Mouse (Mus musculus) adrenal gland, adult 2 months (tissue): ENCODE measurements around the gene Gm20388. TPM values are rescaled to one million over a fixed set of nuclear protein-coding genes. Genes with fewer than 3 reads are reported as not detected.
A peak's percentile ranks its signal among the peaks of the same experiment; 100 is the strongest.

ENCODE experiments used
- DNase-seq: peaks from one replicate; pipeline ENCODE4 v3.0.0; 2021
- polyA plus RNA-seq: library from polyadenylated mRNA; depleted of rRNA; stranded (reverse); fragments of >200 nt; gene quantifications from 2 replicates; pipeline ENCODE4 v1.2.3, GENCODE M21; 2012
- total RNA-seq, 2 experiments: library from RNA; stranded (reverse); gene quantifications; 2 replicates each; pipeline ENCODE4 v1.2.3; 2021

The Gm20388 gene
- total and polyA plus RNA-seq, 3 experiments = 5.9 to 50.1 (median 9.9) TPM

DNA sequence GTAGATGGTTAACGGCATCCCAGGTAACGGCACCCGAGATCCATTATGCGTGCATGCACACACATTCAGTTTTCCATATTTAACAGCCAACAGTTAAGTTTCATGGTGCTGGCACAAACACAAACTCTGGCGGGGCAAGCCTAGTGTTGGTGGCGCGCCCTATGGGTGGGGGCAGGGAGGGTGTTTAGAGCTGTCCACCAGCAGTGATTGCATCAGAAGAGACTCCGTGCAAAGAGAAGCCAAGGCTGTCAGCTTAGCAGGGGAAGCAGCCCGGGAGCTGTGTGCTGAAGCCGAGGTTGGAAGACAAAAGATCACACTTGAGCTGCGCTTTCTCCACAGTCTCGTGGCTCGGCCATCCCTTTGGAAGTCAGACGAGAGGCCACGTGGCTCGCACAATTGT lies 2178.0 kb downstream of the Gm20388 start:
- no peak for DNase-seq

DNA sequence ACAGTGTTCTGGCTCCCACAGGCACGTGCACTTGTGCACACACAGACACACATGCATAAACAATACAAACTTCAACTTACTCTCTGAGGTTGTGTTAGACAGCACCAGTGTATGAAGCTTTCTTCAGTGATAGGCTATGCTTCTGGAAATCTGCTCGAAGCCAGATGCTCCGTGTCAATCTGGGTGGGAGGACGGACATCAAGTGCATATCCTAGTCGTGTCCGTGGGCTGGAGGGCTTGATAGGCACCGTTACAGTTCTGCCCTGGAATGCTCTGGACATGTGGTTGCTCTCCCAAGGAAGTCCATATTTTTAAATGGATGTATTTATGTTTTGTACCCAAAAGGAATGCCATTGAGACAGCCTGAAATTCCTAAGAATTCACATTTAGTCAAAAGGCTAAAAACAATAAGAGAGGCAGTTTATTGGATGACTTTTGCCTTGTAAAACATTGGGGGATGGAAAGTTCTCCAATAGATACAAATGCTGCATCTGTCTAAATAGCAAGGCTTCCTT lies 2178.6 kb downstream of the Gm20388 start:
- DNase-seq = no peak

DNA sequence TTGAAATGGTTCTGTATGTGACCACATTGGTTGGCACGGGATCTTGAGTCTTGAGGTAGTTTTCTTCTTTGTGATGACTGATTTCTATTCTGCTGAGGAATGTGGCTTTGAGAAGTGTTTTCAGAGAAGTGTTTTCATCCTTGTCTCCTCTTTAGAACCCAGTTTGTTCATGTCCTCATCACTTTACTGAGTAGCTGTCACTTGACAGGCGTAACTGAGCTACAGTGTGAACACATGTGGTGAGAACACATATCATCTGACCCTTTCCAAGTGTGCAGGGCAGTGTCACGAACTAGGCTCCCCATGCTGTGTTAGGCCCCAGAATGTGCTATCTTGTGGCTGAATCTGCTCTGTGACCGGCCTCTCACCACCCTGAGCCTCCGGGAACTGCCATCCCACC lies 2181.8 kb downstream of the Gm20388 start:
- DNase-seq = no peak

DNA sequence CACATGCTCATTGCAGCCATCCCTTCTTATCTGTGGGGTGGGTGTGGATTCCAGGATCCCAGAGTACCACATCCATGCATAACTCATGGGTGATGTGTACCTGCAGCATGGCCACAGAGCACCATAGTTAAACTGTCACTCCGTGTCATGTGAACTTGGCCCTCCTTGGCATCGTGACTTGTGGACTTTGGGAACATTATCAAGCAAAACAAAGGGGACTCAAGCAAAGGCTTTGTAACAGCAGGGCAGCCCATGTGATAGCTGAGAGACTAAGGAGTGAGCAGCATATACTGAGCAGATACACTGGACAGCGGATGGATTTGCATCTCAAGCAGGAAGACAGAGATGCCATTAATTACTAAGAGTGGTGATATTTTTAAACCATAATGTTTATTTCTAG lies 2188.1 kb downstream of the Gm20388 start:
- no peak for DNase-seq

DNA sequence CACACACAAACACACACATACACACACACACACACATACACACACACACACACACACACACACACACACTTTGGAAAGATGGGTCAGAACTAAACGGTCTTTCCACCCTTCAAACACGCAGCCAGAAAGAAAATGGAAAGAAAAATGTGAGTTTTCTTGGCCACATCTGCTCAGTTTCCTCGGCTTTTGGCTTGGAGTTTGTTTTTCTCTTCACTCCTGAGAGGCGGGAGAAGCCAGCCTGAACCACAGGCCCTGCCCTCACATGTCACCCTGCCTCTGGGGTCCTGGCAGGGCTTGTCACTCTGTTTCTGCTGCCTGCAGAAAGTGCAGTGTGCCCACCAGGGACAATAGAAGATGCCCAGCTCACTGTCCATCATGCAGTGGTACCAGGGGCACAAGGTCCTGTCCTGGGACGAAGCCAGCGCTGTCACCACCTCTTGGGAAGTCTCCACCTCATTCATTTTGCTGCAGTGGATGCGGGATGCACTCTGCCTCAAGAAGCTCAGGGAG lies 2189.1 kb downstream of the Gm20388 start:
- no peak for DNase-seq

DNA sequence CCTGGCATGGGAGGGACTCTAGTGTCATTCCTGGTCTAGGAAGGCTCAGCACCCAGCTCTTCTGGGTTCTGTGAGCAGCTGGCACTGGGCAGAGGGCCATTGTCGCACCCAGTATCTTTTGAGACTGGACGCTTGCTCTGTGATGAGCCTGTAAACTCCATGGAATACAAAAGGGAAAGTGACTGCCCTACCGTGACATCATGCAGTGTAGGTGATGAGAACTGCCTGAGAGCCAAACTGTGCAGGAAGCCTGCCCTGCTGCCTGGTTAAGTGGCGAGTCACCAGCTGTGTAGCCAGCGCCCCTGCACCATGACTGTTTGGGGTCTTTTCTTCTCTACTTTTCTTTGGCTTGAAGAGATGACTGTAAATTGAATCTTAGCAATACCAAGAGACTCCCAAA lies 2191.2 kb downstream of the Gm20388 start:
- DNase-seq = no peak

DNA sequence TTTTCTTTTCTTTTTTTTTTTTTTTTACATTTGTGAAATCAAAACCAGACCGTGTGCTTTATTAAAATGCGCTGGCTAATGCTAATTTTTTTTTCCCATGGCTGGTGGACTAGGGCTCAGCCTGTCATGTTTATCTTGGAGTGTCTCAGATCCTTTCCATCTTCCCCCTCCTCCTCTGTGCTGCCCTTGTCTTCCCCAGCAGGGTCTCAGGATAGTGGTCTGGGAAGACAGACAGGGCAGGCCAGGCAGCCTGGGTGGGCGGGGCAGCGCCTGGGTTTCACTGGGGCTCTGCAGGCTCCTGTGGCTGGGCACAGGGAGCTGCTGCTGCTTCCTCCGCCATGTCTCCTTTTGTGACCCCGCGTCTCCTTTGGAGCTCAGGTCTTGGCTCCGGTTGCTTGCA lies 2191.6 kb downstream of the Gm20388 start:
- DNase-seq = no peak

DNA sequence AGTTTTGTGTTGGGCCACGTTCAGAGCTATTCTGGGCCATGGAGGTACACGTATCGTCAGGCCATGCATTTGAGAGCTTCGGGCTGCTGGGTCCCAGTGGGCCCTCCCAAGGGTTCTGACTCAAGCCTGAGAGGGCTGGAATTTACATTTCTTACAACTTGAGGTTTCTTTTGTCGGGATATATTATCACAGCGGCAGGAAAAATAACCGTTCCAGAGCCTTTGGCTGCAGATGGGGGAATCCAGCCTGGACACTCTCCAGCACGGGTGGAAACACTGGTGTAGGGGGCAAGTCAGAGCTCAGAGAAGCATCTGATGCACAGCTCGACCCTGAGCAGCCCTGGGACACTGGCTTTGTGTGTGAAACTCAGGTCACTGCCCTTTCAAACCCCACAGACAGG lies 2192.6 kb downstream of the Gm20388 start:
- no peak for DNase-seq

DNA sequence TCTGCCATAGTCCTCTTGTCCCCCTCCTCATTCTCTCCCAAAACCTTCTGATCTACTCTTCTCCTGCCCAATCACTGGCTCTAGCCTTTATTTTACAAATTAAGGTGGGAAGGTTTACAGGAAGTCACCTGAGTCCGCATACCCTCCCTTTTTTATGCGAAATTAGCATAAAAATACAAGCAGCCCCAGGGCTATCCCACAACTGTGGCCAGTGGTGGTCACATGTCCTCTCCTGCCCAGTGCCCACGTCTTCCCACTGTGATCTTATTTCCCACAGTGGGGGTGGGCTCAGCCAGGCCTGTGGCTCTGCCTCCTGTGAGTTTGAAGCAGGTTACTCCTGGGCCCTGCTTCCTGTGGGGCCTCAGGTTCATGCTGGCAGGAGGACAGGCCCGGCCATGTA lies 2194.0 kb downstream of the Gm20388 start:
- DNase-seq = no peak

DNA sequence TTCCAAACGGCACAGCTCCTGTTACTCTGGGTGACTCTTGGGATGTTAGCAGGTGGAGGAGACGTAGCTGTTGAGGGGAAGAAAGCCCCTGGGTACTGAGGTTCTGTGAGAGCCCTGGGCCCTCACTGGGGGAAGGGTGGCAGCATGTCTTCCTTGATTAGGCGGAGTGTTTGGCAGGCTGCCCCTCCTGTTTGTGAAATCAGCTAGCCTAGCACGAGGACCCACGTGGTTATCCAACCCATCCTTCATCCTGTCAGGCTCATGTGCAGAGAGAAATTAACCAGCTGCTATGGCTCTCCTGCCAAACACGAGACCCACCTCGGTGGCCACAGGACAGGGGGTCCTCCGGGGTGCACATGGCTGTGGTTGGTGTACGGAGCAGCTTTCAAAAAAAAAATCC lies 2195.6 kb downstream of the Gm20388 start:
- peak; percentile 86 for DNase-seq

DNA sequence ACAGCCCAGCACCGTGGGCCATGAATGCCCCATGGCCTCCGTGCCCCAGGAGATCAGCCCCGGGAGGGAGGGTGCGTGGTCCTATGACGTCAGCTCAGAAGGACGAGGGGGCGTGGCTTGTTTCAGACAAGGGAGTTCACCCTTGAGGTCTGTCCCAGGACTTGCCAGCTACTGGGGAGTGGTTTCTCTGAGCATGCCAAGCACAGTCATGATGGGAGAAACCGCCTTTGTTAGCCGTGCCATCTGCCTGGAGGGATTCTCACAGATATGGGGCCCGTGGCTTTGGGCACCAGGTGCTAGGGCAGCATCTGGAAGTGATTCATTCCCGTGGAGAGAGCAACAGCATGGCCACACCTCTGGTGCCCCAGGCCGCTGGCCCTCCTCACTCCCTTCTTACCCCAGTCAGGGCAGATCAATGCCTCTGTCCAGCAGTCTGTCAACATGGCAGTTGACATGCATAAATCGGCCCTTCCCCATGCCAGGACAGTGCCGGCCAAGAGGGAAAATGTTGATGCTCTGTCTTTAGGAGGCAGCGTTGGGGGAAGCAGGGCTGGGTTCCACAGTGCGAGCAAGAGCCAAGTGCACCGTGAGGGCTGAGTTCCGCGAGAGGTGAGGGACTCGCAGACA lies 2199.7 kb downstream of the Gm20388 start:
- no peak for DNase-seq

DNA sequence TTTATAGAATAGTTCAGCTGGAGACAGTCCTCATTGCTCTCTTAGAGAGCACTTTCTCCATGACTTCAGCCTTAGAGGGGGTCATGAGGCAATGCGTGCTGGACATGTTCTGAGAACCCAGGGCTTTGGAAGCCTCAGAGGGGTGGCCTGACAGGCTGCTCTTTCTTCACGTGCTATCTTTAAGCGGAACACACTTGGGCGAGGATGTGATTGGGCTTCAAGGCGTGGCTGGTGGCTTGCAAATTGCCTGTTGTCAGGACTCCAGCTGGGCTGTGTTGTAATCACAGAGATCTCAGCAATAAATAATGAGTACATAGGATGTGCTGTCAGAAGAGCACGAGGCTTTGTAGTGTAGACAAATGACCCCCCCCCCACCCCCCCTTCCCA lies 2200.2 kb downstream of the Gm20388 start:
- DNase-seq = peak; percentile 31

DNA sequence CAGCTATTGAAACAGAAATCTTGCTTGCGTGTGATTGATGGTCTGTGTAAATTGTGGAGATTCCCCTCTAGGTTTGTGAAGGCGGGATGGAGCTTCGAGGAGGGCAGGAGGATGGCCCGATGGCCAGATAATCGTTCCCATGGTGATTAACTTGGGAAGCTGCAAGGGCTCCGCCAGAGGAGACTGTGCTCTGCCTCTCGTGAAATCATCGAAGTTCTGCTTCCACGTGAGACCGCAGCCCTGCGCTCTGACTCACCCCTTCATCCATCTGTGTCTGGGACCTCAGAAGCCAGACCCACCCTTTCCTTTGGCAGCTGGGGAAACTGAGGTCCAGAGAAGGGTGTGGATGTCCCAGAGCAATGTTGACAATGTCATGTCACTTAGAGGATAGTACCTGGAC lies 2201.1 kb downstream of the Gm20388 start:
- no peak for DNase-seq

DNA sequence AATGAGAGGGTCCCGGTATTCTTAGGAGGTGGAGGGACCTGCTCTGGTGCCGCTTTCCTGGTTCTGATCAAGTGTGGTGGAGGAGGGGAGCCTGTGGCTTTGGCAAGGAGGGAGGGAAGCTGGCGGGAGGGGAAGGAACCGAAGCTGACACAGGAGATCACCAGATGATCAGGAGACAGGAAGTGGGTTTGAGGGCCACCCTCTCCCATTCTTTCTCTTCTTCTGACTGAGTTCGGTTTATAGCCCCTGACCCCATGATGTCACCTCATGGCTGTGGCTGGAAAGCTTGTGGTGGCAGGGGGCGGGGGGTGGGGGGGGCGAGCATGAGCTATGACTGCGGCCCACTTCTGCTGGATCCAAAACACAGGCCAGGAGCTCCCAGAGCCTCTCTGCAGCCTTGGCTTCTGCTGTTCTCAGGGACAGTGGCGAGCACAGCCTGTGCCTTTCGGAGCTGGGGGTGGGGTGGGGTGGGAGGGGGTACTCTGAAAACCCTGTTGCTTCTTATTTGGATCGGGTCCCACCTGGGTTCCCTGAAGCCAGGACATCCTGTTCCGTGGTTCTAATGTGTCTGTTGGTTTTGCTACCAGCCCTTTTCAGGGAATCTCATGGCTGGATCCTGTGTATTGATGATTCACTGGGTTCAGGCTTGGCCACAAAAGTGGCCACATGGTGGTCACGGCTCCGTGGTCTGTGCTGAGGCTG lies 2201.8 kb downstream of the Gm20388 start:
- DNase-seq = peak; percentile 19

DNA sequence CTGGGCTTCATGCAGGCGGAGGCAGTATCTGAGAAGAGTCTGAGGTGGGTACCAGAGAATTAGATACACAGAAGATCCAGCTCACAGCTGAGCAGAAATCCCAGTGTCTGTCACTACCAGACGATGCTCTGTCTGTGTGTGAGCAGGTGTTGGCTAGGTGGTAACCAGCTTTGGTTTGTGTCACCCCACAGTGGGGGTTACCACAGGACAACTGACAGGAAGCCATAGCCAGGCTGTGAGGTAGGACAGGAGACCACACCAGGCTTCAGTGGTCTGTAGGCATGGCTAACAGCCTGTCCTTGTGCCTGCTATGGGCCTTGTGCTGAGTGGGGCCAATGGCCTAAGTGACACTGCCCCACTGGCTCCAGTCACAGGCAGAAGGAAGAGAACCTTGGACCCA lies 2204.2 kb downstream of the Gm20388 start:
- no peak for DNase-seq

DNA sequence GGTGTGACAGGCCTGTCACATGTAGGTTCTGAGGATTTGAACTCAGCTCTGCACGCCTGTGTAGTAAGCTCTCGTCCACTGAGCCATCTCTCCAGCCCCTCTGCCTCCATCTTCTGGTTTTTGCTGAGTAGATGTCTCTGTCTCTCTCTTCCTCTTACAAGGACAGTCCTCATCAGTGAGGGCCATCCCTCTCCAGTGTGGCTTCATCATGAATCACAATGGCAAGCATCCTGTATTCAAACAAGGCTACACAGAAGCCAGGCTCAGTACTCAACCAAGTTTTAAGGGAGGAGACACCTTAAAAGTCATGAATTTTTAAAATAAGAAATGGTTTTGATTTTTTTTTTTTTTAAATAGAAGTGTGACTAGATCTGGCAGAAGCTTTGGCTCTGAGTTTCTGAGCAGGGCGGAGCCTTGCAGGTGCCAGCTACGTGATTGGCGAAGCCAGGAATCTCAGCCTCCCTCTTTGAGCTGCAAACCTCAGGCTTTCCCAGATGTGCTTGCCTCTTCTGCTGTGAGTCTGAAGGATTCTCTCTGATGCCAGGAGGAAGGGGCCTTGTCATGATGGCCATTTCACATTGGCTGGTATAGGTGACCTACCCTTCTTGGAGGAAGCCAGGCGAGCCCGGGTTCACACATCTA lies 2206.2 kb downstream of the Gm20388 start:
- no peak for DNase-seq

DNA sequence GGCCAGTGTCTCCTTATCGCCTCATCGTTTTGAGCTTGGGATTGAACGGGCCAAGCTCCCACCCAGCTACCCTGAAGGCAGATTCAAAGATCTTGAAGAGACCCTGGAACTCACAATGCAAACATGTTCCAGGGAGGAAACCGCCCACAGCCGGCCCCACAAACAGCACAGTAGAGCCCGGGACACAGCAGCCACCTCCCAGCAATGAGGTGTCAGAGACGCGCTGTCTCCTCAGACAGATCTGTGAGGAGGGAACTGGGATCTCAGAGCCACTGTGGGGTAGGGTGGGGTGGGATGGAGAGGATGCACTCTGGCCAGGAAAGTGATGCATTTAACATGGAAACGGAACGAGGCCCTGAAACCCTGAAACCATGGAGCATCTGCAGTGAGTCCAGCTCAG lies 2207.5 kb downstream of the Gm20388 start:
- DNase-seq = no peak

DNA sequence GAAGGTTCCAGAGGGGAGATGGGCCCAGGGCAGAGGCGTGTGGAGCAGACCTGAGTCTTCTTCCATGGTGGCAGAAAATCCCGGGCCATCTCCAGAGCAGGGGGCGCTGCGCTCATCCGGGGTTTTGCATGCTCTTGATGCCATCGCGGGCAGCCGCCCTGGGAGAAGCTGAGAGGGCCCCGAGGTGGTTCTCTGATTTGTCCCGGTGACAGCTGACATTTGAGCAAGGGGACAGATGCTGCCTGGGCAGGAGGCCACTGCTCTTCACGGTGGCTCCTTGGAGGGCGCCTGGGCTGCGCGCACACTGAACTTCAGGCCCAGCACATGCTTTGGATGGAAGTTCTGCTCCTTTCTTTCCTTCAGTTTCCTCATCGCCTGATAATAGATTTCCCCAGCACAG lies 2207.9 kb downstream of the Gm20388 start:
- DNase-seq = no peak

DNA sequence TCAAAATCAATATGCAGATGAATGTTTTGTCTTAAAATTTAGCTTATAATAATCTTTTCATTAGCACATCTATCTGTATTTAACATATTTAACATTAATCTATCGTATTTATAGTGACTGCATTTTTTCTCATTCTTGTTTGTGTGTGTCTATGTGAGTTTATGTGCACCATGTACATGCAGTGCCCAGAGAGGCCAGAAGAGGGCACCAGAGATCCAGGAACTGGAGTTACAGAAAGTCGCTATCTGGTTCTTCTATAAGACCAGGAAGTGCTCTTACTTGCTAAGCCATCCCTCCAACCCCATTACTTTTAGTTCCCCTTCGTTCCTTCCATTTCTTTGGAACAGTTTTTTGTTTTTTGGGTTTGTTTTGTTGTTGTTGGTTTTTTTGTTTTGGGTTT lies 2213.7 kb downstream of the Gm20388 start:
- DNase-seq = no peak

DNA sequence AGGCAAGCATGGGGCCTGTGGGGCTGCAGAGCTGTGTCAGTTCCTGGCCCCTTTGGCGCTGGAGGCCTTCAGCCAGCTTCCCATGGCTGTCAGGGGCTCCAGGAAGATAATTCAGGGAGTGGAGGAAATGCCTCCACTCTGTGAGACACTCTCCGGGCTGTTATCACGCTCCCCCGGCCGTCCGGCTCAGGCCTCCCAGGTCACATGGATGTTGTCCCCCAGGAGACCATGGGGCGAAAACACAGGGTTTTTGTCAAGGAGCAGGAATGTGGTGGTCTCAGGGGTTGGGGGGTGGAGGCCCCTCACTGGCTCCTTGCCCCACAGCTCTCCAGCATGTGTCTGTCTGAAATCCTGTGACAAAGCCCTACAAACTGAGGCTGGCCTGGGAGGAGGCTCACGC lies 2216.0 kb downstream of the Gm20388 start:
- no peak for DNase-seq

DNA sequence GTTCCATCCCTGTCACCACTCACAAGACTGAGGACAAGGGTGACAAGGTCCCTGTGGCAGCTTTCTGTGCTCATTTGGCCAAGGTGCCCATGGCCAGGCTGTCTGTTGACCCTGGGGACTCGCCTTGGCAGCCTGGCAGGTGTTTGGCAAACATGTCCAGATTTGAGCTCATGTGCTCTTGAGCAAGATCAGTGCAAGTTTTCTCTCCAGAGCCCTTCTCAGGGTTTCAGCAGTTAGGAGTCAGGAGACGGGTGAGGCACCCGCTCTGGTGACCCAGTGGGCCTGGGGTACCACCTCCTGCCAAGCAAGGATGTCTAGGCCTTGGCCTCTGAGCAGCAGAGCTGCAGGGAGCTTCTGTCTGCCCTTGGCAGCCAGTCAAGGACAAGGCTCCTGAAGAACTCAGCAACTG lies 2223.5 kb downstream of the Gm20388 start:
- peak; percentile 77 for DNase-seq

DNA sequence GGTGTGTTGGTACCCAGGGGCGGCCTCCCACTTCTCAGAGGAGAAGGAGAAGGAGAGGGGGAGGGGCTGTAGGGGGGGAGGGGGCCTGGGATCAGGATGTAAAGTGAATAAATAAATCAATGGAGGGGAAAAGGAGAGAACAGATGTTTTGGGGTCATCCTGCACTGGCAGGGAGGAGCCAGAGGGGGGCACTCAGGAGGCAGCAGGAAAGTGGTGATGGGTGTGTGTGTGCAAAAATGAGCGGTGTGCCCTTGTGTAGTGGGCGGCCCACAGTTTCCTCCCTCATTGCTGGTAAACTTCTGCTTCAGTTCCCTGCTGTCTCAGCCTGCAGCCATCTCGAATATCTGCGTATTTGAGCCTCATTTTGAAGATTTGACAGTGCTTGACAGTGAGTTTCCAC lies 2224.9 kb downstream of the Gm20388 start:
- DNase-seq = no peak

DNA sequence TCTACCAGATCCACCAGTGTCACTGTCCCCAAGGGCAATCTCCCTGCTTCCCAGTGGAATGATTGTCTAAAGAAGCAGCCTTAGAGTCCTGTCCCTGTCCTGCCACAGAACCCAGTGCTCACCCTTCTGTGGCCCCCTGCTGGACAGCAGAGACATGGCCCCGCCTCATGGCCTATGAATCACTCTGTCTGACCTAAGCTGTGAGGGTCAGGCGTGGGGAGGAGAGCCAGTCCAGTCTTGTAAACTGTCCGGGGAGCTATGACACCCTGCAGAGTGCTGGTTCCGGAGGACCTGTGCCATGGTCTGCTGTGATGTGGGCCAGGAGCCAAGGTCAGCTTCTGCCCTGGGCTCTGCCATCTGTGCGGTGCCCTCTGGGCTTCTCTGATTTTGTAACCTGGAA lies 2229.1 kb downstream of the Gm20388 start:
- DNase-seq = peak; percentile 95
